Mouse (Mus musculus) cerebellum, adult 2 months (tissue): ENCODE results near the gene Atg13.

ENCODE experiments used
- CTCF ChIP-seq: fragments of 200-500 bp; IDR thresholded peaks from 2 replicates; pipeline ENCODE4 v1.5.1; 2011; ENCODE audit warnings: low read depth, mild to moderate bottlenecking, control low read depth, low read length, moderate library complexity, borderline replicate concordance; ENCODE audit not compliant: insufficient read depth
- POLR2A ChIP-seq: fragments of 200-500 bp; IDR thresholded peaks from 2 replicates; pipeline ENCODE4 v1.6.1; 2011; ENCODE audit warnings: low read length, control low read depth, borderline replicate concordance; ENCODE audit not compliant: insufficient read depth

GRCm38 (mm10) chr2:91711256-91711925, 1.0 kb upstream of the Atg13 start:
- TF ChIP-seq CTCF (no peak), POLR2A (no peak)
